Mouse (Mus musculus) liver, embryonic 14.5 days (tissue): ENCODE measurements around the gene Arid1a.

Experiments used
- CTCF ChIP-seq: IDR thresholded peaks from 2 replicates; pipeline ENCODE4 v1.5.1; 2016; ENCODE audit warnings: antibody characterized with exemption, low read depth, control low read depth
- EP300 ChIP-seq: IDR thresholded peaks from 2 replicates; pipeline ENCODE4 v1.6.1; 2016; ENCODE audit warnings: antibody characterized with exemption, low read depth

DNA sequence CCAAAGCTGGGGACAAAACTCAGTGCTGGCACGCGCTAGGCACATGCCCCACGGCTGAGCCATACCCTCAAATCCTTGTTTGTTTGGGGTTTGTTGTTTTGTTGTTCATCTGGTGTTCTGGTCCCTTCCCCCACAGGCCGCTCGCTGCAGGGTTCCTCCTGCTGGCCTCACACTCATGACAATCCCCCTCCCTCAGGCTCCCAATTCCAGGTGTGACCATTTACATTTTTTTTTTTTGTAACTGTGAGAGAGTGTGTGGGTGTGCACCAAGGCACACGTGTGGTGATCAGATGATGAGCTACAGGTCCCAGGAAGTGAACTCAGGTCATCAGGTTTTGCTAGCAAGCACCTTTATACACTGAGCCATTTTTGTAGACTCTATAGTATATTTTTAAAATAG is 44.0 kb upstream of the Arid1a start:
- no peak for TF ChIP-seq CTCF
- TF ChIP-seq EP300 = no peak
